Mouse (Mus musculus): ENCODE measurements at regions not wholly inside any gene's neighbourhood (a gene's known extent, or its start where the extent isn't known, plus 50 kb on each side); places are given as distances from the start of the nearest gene placed in this dataset.

GRCm38 (mm10) chr4:29389282-29389681 lies 576.4 kb downstream of the Epha7 start:
- Histone ChIP-seq H3K27ac (ENCODE audit: control insufficient read depth, low read depth, low read length) (no peak overlapping the region), H3K9me3 (replicated peaks; ENCODE audit: insufficient read depth, low read length) (no peaks in the 10 kb centered on the region), H3K36me3 (ENCODE audit: control insufficient read depth in 1 of 2, insufficient read depth in 2 of 2, low read length in 2 of 2) (no peaks in the 10 kb centered on the region), H3K4me3 (ENCODE audit: control insufficient read depth in 1 of 2, insufficient read depth in 1 of 2, low read depth in 2 of 2, low read length in 2 of 2) (no peak overlapping the region), H3K27me3 (ENCODE audit: control insufficient read depth in 1 of 2, insufficient read depth in 2 of 2, low read length in 2 of 2) (no peaks in the 10 kb centered on the region), H3K79me2 (ENCODE audit: control insufficient read depth, insufficient read depth, low read length, poor library complexity) (no peaks in the 10 kb centered on the region), H3K9ac (ENCODE audit: control insufficient read depth, low read depth, low read length, poor library complexity, severe bottlenecking) (no peak overlapping the region), H3K4me1 (ENCODE audit: control insufficient read depth in 1 of 2, insufficient read depth in 2 of 2, low read length in 2 of 2) (no peaks in the 10 kb centered on the region)
- DNase-seq (ENCODE audit: low read depth, low spot score): no peak
- TF ChIP-seq NELFE (IDR thresholded peaks at IDR 0.05; ENCODE audit: low read depth, low read length) (no peak), POLR2A (IDR thresholded peaks at IDR 0.05; ENCODE audit: control insufficient read depth in 1 of 2, insufficient read depth in 1 of 2, low read depth in 1 of 2, low read length in 2 of 2, poor library complexity in 1 of 2) (no peak), POLR2AphosphoS2 (IDR thresholded peaks at IDR 0.05; ENCODE audit: low read length) (no peak), JUND (IDR thresholded peaks at IDR 0.05; ENCODE audit: low read depth, low read length) (no peak), MEF2A (IDR thresholded peaks at IDR 0.05; ENCODE audit: extremely low read depth, insufficient replicate concordance, low read depth, low read length, poor library complexity, severe bottlenecking) (no peak), MAX (IDR thresholded peaks at IDR 0.05; ENCODE audit: low read length) (no peak), ZC3H11A (IDR thresholded peaks at IDR 0.05; ENCODE audit: low read depth, low read length) (no peak), E2F4 (IDR thresholded peaks at IDR 0.05; ENCODE audit: borderline replicate concordance, low read depth, low read length) (no peak), BHLHE40 (IDR thresholded peaks at IDR 0.05; ENCODE audit: borderline replicate concordance, low read depth, low read length) (no peak), ZMIZ1 (IDR thresholded peaks at IDR 0.05; ENCODE audit: low read depth, low read length) (no peak), TBP (IDR thresholded peaks at IDR 0.05; ENCODE audit: low read depth, low read length) (no peak), GABPA (IDR thresholded peaks at IDR 0.05; ENCODE audit: low read depth, low read length) (no peak), MAZ (IDR thresholded peaks at IDR 0.05; ENCODE audit: low read depth, low read length) (no peak), MYB (IDR thresholded peaks at IDR 0.05; ENCODE audit: low read depth, low read length) (no peak), HCFC1 (IDR thresholded peaks at IDR 0.05; ENCODE audit: low read depth, low read length) (no peak), TCF12 (IDR thresholded peaks at IDR 0.05; ENCODE audit: low read depth, low read length) (no peak)

DNA sequence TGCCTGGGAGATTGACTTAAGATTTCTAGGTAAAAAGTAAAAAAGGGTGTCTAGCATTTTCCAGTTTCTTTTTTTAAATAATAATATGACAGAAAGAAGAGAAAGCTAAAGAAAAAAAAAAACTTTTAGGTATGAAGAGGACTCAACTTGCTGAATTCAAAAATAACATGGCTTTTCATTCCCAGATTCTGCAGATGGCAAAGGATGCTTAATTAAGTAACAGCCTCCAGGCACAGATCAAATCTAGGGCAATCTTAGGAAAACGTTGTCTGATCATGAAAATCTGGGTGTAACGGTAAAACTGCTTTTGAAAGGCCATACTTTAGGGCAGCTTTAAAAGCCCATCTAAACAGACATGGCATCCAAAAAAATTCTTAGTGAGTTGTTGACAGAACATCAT lies 577.4 kb downstream of the Epha7 start:
- no peak overlapping the region for H3K27ac ChIP-seq (ENCODE audit: control insufficient read depth, low read depth, low read length)
- no peak for TF ChIP-seq TBP (IDR thresholded peaks at IDR 0.05; ENCODE audit: low read depth, low read length)
- no peak for TF ChIP-seq CTCF (IDR thresholded peaks at IDR 0.05 in 2 of 3, conservative IDR thresholded peaks at IDR 0.05 in 1 of 3; ENCODE audit: control insufficient read depth in 1 of 3, insufficient read depth in 1 of 3, low read depth in 2 of 3, low read length in 3 of 3, poor library complexity in 1 of 3, severe bottlenecking in 1 of 3)
- no peak for TF ChIP-seq MAFK (IDR thresholded peaks at IDR 0.05; ENCODE audit: borderline replicate concordance, low read depth, low read length)
- no peak for TF ChIP-seq CHD2 (IDR thresholded peaks at IDR 0.05; ENCODE audit: low read length)
- TF ChIP-seq MEF2A (IDR thresholded peaks at IDR 0.05; ENCODE audit: extremely low read depth, insufficient replicate concordance, low read depth, low read length, poor library complexity, severe bottlenecking): no peak
- TF ChIP-seq GATA1 (IDR thresholded peaks at IDR 0.05; ENCODE audit: low read depth, low read length): no peak
- TF ChIP-seq SIN3A (IDR thresholded peaks at IDR 0.05; ENCODE audit: low read length): no peak
- TF ChIP-seq KAT2A (conservative IDR thresholded peaks at IDR 0.05; ENCODE audit: low read depth, low read length): no peak
- H3K27me3 ChIP-seq (ENCODE audit: control insufficient read depth in 1 of 2, insufficient read depth in 2 of 2, low read length in 2 of 2): no peaks in the 10 kb centered on the region
- no peak for DNase-seq (ENCODE audit: low read depth, low spot score)
- H3K36me3 ChIP-seq (ENCODE audit: control insufficient read depth in 1 of 2, insufficient read depth in 2 of 2, low read length in 2 of 2): no peaks in the 10 kb centered on the region
- no peak overlapping the region for H3K9ac ChIP-seq (ENCODE audit: control insufficient read depth, low read depth, low read length, poor library complexity, severe bottlenecking)
- H3K9me3 ChIP-seq (replicated peaks; ENCODE audit: insufficient read depth, low read length): no peaks in the 10 kb centered on the region
- H3K4me3 ChIP-seq (ENCODE audit: control insufficient read depth in 1 of 2, insufficient read depth in 1 of 2, low read depth in 2 of 2, low read length in 2 of 2): no peak overlapping the region
- H3K4me1 ChIP-seq (ENCODE audit: control insufficient read depth in 1 of 2, insufficient read depth in 2 of 2, low read length in 2 of 2): no peaks in the 10 kb centered on the region
- H3K79me2 ChIP-seq (ENCODE audit: control insufficient read depth, insufficient read depth, low read length, poor library complexity): no peaks in the 10 kb centered on the region
